Mouse (Mus musculus): ENCODE measurements at regions not wholly inside any gene's neighbourhood (a gene's known extent, or its start where the extent isn't known, plus 50 kb on each side); places are given as distances from the start of the nearest gene placed in this dataset.

GRCm38 (mm10) chr11:112366715-112367114 lies 415.3 kb upstream of the Sox9 start:
- 93% methylated on average over 4 of the region's 4 CpGs for WGBS
- Histone ChIP-seq H3K27ac (no peak overlapping the region), H3K4me2 (replicated peaks) (no peak overlapping the region), H3K27me3 (no peaks in the 10 kb centered on the region), H3K9me3 (no peaks in the 10 kb centered on the region), H3K4me3 (replicated peaks) (no peak overlapping the region), H3K36me3 (no peaks in the 10 kb centered on the region), H3K4me1 (replicated peaks) (no peaks in the 10 kb centered on the region), H3K9ac (replicated peaks) (no peak overlapping the region)
- no peak for ATAC-seq

GRCm38 (mm10) chr11:112370941-112371340 lies 411.1 kb upstream of the Sox9 start:
- Histone ChIP-seq H3K4me3 (replicated peaks) (no peak overlapping the region), H3K4me2 (replicated peaks) (no peak overlapping the region), H3K27me3 (no peaks in the 10 kb centered on the region), H3K9me3 (no peaks in the 10 kb centered on the region), H3K9ac (replicated peaks) (no peak overlapping the region), H3K27ac (no peak overlapping the region), H3K36me3 (no peaks in the 10 kb centered on the region), H3K4me1 (replicated peaks) (no peaks in the 10 kb centered on the region)
- no peak for ATAC-seq
- WGBS: 91% methylated on average over 4 of the region's 4 CpGs

DNA sequence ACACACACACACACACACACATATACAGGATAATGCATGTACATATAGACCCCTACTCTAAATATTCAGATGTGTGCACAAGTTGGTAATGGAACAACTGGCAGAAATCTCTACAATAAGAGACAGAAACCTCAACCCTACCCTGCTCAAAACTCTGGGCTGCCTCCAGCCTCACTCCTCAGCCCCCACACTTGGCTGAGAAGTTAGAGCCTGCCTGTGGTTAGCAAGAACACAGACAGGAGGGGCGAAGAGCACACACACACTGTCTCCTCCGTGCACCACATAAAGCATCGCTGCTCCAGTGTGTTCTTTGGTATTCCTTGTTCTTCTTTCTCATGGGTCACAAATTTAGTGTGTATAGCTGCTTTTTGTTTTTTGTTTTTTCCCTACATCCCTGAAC lies 382.0 kb upstream of the Sox9 start:
- WGBS: 95% methylated on average over 3 of the region's 3 CpGs
- H3K36me3 ChIP-seq: no peaks in the 10 kb centered on the region
- no peaks in the 10 kb centered on the region for H3K4me1 ChIP-seq (replicated peaks)
- H3K4me2 ChIP-seq (replicated peaks): no peak overlapping the region
- H3K27me3 ChIP-seq: no peaks in the 10 kb centered on the region
- H3K9me3 ChIP-seq: no peaks in the 10 kb centered on the region
- no peak overlapping the region for H3K9ac ChIP-seq (replicated peaks)
- ATAC-seq: no peak
- H3K27ac ChIP-seq: no peak overlapping the region
- no peak overlapping the region for H3K4me3 ChIP-seq (replicated peaks)

GRCm38 (mm10) chr11:112407681-112408080 lies 374.3 kb upstream of the Sox9 start:
- Histone ChIP-seq H3K9ac (replicated peaks) (no peak overlapping the region), H3K4me2 (replicated peaks) (no peak overlapping the region), H3K36me3 (no peaks in the 10 kb centered on the region), H3K27me3 (no peaks in the 10 kb centered on the region), H3K27ac (no peak overlapping the region), H3K4me1 (replicated peaks) (peaks cover 8% of the 10 kb centered on the region; the same call in 1 of the 2 replicates), H3K9me3 (no peaks in the 10 kb centered on the region), H3K4me3 (replicated peaks) (no peak overlapping the region)
- ATAC-seq: no peak
- WGBS: 94% methylated on average over 8 of the region's 8 CpGs

DNA sequence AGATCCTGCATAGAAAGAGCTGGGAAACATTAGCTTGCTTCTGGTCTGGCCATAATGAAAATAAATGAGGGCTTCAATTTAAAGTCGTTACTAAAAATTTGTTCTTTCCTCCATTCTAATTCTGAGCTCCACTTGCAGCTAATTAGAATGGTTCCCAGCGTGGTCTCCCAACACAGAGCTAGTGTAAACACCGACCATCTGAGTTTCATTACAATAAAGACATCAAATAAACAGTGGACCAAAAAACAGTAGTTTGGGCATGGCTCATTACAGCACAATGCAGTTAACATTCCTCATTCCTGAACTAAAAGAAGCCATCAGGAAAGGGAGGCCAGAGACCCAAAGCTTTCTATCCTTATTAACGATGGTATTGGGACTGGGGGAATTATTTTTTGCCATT lies 369.6 kb upstream of the Sox9 start:
- no peak for ATAC-seq
- WGBS: 21% methylated on average over 4 of the region's 4 CpGs
- Histone ChIP-seq H3K36me3 (no peaks in the 10 kb centered on the region), H3K27me3 (no peaks in the 10 kb centered on the region), H3K9me3 (no peaks in the 10 kb centered on the region), H3K4me2 (replicated peaks) (no peak overlapping the region), H3K4me3 (replicated peaks) (no peak overlapping the region), H3K9ac (replicated peaks) (no peak overlapping the region), H3K4me1 (replicated peaks) (peaks cover 16% of the 10 kb centered on the region; the same call in 1 of the 2 replicates), H3K27ac (no peak overlapping the region)

- no peak overlapping the region for H3K27ac ChIP-seq
- H3K9me3 ChIP-seq: no peaks in the 10 kb centered on the region
- WGBS: 82% methylated on average over 1 of the region's 1 CpGs
- no peak overlapping the region for H3K4me2 ChIP-seq (replicated peaks)
- no peak overlapping the region for H3K9ac ChIP-seq (replicated peaks)
- ATAC-seq: no peak
- H3K36me3 ChIP-seq: no peaks in the 10 kb centered on the region
- H3K4me1 ChIP-seq (replicated peaks): no peaks in the 10 kb centered on the region
- no peaks in the 10 kb centered on the region for H3K27me3 ChIP-seq
- H3K4me3 ChIP-seq (replicated peaks): no peak overlapping the region
Measured at GRCm38 (mm10) chr11:112442639-112443038, 339.4 kb upstream of the Sox9 start.

DNA sequence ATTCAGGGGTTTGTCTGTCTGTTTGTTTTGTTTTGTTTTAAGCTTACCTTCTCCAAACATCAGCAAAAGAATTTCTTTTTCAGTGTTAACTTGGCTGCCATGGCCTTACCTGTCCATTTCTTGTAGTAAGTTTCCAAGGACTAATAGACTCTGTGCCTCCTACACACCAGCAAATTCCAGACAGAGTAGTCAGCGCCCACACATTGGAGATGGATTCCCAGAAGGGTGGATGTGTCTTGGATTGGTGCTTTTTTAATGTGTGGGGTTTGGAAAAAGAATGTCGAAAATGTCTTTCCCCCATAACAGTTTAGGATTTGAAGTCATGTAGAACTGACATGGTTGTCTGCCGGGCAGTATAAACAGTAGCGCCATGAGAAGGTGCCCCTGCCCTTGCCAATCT lies 338.1 kb upstream of the Sox9 start:
- Histone ChIP-seq H3K4me3 (replicated peaks) (no peak overlapping the region), H3K4me1 (replicated peaks) (no peaks in the 10 kb centered on the region), H3K9ac (replicated peaks) (no peak overlapping the region), H3K9me3 (no peaks in the 10 kb centered on the region), H3K4me2 (replicated peaks) (no peak overlapping the region), H3K27me3 (no peaks in the 10 kb centered on the region), H3K27ac (no peak overlapping the region), H3K36me3 (no peaks in the 10 kb centered on the region)
- WGBS: 92% methylated on average over 4 of the region's 4 CpGs
- no peak for ATAC-seq

- H3K9ac ChIP-seq (replicated peaks): no peak overlapping the region
- WGBS: 12% methylated on average over 5 of the region's 5 CpGs
- no peak for ATAC-seq
- no peaks in the 10 kb centered on the region for H3K9me3 ChIP-seq
- H3K4me2 ChIP-seq (replicated peaks): no peak overlapping the region
- H3K4me3 ChIP-seq (replicated peaks): no peak overlapping the region
- peaks cover 3% of the 10 kb centered on the region; the same call in 1 of the 2 replicates for H3K4me1 ChIP-seq (replicated peaks)
- no peaks in the 10 kb centered on the region for H3K36me3 ChIP-seq
- H3K27me3 ChIP-seq: no peaks in the 10 kb centered on the region
- no peak overlapping the region for H3K27ac ChIP-seq
Measured at GRCm38 (mm10) chr11:112449632-112450031, 332.4 kb upstream of the Sox9 start.

GRCm38 (mm10) chr11:112450227-112450626 lies 331.8 kb upstream of the Sox9 start:
- no peak overlapping the region for H3K27ac ChIP-seq
- peaks cover 3% of the 10 kb centered on the region; the same call in 1 of the 2 replicates for H3K4me1 ChIP-seq (replicated peaks)
- H3K4me2 ChIP-seq (replicated peaks): no peak overlapping the region
- H3K4me3 ChIP-seq (replicated peaks): no peak overlapping the region
- no peak overlapping the region for H3K9ac ChIP-seq (replicated peaks)
- no peaks in the 10 kb centered on the region for H3K27me3 ChIP-seq
- no peaks in the 10 kb centered on the region for H3K36me3 ChIP-seq
- 59% methylated on average over 6 of the region's 6 CpGs for WGBS
- no peak for ATAC-seq
- H3K9me3 ChIP-seq: no peaks in the 10 kb centered on the region

DNA sequence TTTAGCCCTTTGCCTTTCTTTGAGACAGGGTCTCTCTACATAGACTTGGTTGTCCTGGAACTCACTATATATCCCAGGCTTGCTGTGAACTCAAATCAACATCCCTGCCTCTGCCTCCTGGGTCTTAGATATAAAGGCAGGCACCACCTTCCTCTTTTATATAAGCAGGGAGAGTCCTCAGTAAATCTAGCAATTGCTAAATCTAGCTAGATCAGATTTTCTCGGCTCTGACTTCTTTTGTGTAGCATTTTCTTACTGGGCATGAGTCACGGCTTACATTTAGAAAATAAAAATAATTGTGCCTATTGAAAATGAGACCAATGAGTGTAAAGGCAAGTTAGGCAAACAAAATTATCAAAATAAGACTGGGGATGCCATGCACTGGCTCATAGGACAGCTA lies 323.9 kb upstream of the Sox9 start:
- no peak for ATAC-seq
- Histone ChIP-seq H3K4me2 (replicated peaks) (no peak overlapping the region), H3K36me3 (no peaks in the 10 kb centered on the region), H3K27ac (no peak overlapping the region), H3K4me3 (replicated peaks) (no peak overlapping the region), H3K9ac (replicated peaks) (no peak overlapping the region), H3K4me1 (replicated peaks) (no peaks in the 10 kb centered on the region), H3K27me3 (no peaks in the 10 kb centered on the region), H3K9me3 (no peaks in the 10 kb centered on the region)
- WGBS: 93% methylated on average over 2 of the region's 2 CpGs

DNA sequence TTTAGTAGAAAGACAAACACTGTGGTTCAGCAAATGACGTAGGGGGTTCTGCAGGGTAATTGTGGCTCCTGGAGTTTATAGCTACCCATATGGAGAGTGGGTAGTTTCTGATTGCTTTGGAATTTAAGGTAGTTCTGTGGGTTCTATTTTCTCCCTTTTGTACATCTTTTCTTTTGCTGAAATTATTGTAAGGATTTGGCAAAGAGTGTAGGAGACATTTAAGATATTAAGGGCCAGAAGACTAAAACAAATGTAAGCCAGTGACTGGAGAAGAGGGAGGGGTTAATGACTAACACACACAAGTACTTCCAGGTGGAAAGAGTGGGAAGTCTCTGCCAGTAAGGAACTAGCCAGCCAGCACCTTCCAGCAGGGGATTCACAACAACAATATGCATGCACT lies 318.9 kb upstream of the Sox9 start:
- no peak overlapping the region for H3K4me3 ChIP-seq (replicated peaks)
- no peaks in the 10 kb centered on the region for H3K36me3 ChIP-seq
- no peaks in the 10 kb centered on the region for H3K9me3 ChIP-seq
- H3K4me2 ChIP-seq (replicated peaks): no peak overlapping the region
- WGBS: 95% methylated on average over 1 of the region's 1 CpGs
- H3K9ac ChIP-seq (replicated peaks): no peak overlapping the region
- no peak overlapping the region for H3K27ac ChIP-seq
- ATAC-seq: no peak
- no peaks in the 10 kb centered on the region for H3K27me3 ChIP-seq
- H3K4me1 ChIP-seq (replicated peaks): no peaks in the 10 kb centered on the region

DNA sequence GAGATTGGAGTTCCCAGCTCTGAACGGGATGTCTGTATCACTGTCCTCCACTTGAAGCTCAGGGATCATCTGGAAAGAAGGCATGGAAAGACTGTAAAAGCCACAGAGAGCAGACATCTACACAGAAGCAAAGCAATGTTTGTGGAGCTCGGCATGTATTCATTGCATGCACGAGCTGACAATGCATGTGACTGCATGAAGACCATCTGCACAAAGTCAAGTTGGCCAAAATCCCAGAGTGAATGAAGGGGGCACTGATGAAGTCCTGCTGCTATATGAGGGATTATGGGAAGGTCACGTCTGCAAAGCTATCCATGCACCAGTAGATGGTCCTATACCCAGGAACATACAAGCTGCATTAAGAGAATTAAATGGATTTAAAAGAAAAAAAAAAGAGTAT lies 317.6 kb upstream of the Sox9 start:
- no peaks in the 10 kb centered on the region for H3K27me3 ChIP-seq
- H3K9ac ChIP-seq (replicated peaks): no peak overlapping the region
- H3K36me3 ChIP-seq: no peaks in the 10 kb centered on the region
- H3K9me3 ChIP-seq: no peaks in the 10 kb centered on the region
- WGBS: 83% methylated on average over 4 of the region's 4 CpGs
- no peak overlapping the region for H3K4me3 ChIP-seq (replicated peaks)
- H3K27ac ChIP-seq: no peak overlapping the region
- no peaks in the 10 kb centered on the region for H3K4me1 ChIP-seq (replicated peaks)
- no peak overlapping the region for H3K4me2 ChIP-seq (replicated peaks)
- no peak for ATAC-seq

GRCm38 (mm10) chr11:112470336-112470735 lies 311.7 kb upstream of the Sox9 start:
- Histone ChIP-seq H3K9ac (replicated peaks) (no peak overlapping the region), H3K4me3 (replicated peaks) (no peak overlapping the region), H3K4me2 (replicated peaks) (no peak overlapping the region), H3K27ac (no peak overlapping the region), H3K4me1 (replicated peaks) (no peaks in the 10 kb centered on the region), H3K27me3 (no peaks in the 10 kb centered on the region), H3K36me3 (no peaks in the 10 kb centered on the region), H3K9me3 (no peaks in the 10 kb centered on the region)
- WGBS: 76% methylated on average over 3 of the region's 3 CpGs
- ATAC-seq: no peak

All from midbrain, embryonic 13.5 days (tissue).